Mouse (Mus musculus): ENCODE measurements around the gene Zcchc8.

Zcchc8 gene

DNA sequence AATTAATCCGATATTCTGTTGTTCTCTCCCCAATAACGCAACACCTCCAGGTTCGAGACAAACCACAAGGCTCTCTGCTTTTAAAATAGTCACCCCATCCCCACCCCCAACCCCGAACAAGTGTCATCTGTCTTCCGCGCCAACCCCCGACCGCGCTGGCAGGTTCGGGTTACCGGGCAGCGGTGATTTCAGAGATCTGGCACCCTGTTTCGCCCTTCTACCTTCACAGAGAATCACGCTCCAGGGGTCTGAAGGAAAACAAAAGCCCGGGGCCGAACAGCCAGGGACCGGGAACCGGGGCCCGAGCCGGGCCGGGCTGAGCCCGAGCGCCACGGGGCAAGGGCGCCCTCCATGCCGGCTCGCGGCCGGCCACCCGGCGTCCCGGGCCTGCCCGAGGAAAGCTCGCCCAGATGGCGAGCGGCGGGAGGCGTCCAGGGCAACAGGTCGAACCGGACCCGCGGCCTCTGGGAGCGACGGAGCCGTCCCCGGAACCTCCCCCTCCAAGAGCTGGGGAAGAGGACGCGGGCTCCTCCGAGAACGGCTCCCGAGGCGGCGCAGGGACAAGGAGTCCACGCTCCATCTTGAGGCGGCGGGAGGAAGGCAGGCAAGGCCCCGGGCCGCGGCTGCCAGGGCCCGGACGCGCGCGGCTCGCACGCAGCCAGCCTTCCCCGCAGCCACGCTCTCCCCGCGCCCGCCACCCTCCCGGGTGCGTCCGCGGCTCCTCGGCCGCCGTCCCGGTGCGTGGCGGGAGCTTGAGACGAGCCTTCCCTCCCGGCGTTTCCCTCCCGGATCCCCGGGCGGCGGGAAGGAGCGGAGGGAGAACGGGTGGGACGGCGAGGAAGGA is 37.3 kb downstream of the Zcchc8 start:
- DNase-seq: peak; percentile 36 to 50

GRCm38 (mm10) chr5:123683043-123683376 is 37.9 kb downstream of the Zcchc8 start:
- no peak for DNase-seq

DNA sequence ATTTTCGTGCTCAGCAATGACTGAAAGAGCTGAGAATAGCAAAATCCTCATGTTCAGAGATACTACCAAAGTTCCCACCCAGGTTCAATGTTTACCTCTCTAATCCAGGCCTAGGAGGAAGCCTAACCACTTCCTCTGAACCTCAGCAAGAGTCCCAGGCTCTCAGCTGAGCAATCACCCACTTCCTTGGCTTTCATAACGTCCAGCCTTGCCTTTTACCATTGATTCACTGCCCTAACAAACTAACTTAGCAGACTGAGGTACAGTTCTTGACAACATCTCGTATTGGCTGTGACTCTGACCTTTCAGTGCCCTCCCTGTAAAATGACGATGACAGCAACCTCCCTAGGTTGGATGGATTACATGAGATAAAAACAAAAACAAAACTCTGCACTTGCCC is 38.5 kb downstream of the Zcchc8 start:
- no peak for DNase-seq

DNA sequence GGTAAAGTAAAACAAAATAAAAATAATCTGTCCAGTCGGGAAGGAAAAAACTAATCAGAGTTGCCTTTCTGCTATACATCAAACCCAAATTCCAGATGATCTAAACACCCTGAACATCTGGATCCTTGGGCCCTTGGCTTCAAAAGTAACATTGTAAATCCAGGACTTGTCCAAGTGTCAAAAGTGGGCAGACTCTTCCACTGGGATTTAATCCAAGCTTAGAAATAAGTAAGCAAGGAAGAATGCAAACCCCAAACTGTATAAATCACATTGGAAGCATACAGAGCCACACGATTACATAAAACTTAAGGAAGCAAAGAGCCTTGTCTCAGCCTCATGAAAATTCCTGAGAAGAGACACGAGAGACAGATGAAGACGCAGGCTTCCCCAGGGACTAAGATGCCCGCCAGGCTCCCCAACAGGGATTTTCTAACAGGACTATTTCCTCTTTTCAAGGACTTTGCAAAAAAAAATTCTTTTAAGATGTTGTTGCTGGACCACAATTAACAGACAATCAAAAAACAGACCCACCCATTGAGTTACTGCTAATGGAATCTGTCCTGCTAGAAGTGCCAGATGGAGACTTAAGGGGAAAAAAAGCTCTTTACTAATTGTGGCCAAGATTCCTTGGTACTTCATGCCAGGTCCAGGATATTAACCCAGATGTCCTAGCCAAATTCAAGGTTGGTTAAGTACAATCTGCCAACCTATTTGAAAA is 41.2 kb downstream of the Zcchc8 start:
- peak in 1 of 2 experiments; percentile 45 for DNase-seq

GRCm38 (mm10) chr5:123679106-123679505 is 41.8 kb downstream of the Zcchc8 start:
- no peak for DNase-seq

- DNase-seq: peak in 1 of 2 experiments; percentile 45
These were observed 45.2 kb downstream of the Zcchc8 start for GRCm38 (mm10) chr5:123675717-123676116.

GRCm38 (mm10) chr5:123675221-123675620 is 45.7 kb downstream of the Zcchc8 start:
- no peak for DNase-seq

- DNase-seq: no peak
These were observed 49.5 kb downstream of the Zcchc8 start for GRCm38 (mm10) chr5:123671473-123671820.

DNA sequence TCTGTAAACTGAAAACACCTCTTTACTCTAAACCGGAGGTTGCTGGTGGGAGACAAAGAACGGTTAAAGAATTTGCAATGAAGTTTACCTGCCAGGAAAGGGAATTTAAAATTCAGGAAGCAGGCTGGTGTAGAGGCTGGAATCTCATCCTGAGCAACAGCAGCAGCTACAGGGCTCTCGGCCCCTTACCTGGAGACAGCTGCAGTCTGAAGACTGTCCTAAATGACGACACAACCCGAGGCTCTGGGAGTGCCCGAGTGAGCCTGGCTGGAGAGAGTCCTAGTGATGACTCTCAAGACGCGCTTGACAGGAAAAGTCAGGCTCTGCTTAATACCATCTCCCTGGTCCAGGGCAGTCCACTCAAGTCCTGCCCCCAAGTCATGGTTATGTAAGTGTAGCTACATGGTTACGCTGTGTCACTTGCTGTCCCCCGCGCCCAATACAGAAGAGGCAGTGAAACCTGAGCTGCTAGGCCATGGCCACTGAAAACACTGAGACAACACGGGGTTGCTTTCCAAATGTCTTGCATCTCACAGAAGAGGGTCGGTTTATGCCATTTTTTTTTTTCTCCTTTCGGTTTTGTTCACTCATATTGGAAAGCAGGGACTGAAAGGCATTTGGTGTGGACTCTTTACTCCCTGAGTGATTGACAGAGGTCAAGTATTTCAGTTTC is 50.0 kb downstream of the Zcchc8 start:
- peak in 1 of 2 experiments; percentile 55 for DNase-seq

GRCm38 (mm10) chr5:123669991-123670799 is 50.7 kb downstream of the Zcchc8 start:
- peak in 1 of 2 experiments; percentile 40 for DNase-seq

DNA sequence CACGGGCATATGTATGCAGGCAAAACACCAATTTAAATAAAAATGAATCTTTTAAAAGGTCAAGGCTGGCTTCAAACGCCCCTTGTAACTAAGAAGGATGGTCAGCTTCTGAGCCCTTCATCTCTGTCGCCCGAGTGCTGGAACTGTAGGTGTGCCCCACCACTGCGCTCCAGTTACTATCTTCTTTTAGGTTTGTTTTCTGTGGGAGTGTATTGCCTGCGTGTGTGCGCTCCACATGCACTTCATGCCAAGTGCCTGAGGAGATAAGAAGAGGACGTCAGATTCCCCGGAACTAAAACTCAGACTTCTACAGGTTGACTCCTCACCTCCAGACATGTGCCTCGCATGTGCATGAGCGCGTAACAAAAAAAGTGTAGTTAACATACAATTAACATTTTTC is 53.0 kb downstream of the Zcchc8 start:
- no peak for DNase-seq

- DNase-seq: no peak
These were observed 54.9 kb downstream of the Zcchc8 start for GRCm38 (mm10) chr5:123665956-123666355.

GRCm38 (mm10) chr5:123664329-123664728 is 56.6 kb downstream of the Zcchc8 start:
- DNase-seq: no peak

GRCm38 (mm10) chr5:123662059-123662458 is 58.8 kb downstream of the Zcchc8 start:
- peak in 1 of 2 experiments; percentile 48 for DNase-seq

DNA sequence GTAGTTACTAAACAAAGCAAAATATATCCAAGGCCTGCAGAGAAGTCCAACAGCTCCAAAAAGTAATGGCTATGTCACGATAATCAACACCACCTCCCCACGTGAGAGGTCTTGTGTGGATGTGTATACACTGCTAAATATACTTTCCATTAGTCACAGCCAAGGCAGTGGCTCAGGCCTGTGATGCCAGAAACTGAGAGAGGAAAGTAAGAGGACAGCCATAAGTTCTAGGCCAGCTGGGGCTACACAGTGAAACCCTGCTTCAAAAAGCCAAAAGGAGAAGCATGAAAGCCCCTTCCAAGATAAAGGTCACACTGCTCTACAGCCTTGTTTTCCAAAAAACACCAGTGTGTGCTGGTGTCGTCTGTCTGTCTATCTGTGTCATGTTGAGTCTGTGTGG is 59.3 kb downstream of the Zcchc8 start:
- DNase-seq: no peak

GRCm38 (mm10) chr5:123657651-123658050 is 63.2 kb downstream of the Zcchc8 start:
- no peak for DNase-seq

DNA sequence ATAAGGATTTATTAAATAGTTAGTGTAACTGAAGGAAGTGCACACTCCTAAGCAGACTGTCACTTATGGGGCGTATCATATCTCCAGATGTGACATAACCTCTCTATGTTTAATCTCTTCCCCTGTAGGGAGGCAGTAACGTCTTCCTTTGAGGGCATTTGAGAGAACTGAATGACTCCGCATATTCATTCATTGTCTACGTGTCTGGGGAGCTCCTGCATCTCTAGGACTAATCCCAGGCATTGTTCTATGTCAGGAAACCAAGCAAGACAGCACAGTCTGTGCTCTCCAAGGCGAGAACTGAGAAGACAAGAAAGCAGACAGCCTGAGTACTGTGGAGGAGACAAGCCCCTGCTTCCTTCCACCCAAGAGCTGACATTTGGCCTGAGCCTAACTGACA is 66.0 kb downstream of the Zcchc8 start:
- no peak for DNase-seq

DNA sequence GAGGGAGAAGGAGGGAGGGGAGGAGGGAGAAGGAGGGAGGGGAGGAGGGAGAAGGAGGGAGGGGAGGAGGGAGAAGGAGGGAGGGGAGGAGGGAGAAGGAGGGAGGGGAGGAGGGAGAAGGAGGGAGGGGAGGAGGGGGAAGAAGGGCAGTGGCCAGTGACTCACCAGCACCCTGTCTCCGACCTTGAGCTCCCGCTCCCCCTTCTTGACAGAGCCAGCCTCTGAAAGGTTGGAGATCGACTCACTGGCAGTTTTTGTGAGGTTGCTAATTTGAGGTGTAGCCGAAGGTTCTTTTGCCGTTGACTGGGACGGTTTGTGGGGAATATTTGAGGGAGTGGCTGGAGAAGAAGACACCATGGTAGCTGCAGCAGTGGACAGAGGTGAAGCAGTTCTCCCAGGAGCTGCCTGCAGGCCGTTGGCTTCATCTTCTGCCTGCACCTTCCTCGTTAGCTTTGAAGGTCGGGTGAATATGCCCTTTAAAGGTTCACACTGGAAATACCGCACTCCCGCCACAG is 67.6 kb downstream of the Zcchc8 start:
- DNase-seq: no peak

DNA sequence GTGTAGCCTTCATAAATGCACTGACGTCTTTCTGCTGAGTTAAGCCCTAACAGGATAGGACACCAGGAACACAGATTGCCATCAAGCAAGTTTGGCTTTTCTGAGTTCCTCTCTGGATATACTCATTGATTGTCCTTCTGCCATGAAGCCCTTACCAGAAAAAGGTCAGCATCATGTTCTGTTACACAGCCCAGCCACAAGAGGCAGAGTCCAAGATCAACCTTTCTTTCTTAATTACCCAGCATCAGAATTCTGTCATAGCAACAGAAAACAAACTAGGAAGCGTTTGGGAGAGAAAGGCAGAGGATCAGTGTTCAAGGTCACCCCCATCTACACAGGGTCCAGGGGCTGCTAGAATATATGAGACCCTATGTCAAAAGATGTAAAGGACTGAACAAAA is 70.1 kb downstream of the Zcchc8 start:
- DNase-seq: no peak
